Mouse (Mus musculus) heart, embryonic 16.5 days (tissue): ENCODE measurements around the gene Slc15a4. TPM values are rescaled to one million over a fixed set of nuclear protein-coding genes. Genes with fewer than 3 reads are reported as not detected.

ENCODE experiments used
- polyA plus RNA-seq: library from polyadenylated mRNA; unstranded; fragments of >200 nt; fragmentation: Nextera tagmentation; extraction: Ambion mirVana; gene quantifications from 2 replicates; pipeline ENCODE4 v1.2.1, GENCODE M21; 2015

Slc15a4 gene
- polyA plus RNA-seq, 1 experiment from 2014 or later = 20.8 TPM

Other genes starting within 250 kb of the Slc15a4 start
- gene Glt1d1, start 635 bp downstream of the Slc15a4 start, polyA plus RNA-seq = not detected in 2 replicates